Mouse (Mus musculus): ENCODE results near the gene Tnrc18. TPM values are rescaled to one million over a fixed set of nuclear protein-coding genes. Genes with fewer than 3 reads are reported as not detected.

The Tnrc18 gene
- polyA plus RNA-seq, 2 experiments from 2014 or later, result 4.1 to 4.3 TPM

DNA sequence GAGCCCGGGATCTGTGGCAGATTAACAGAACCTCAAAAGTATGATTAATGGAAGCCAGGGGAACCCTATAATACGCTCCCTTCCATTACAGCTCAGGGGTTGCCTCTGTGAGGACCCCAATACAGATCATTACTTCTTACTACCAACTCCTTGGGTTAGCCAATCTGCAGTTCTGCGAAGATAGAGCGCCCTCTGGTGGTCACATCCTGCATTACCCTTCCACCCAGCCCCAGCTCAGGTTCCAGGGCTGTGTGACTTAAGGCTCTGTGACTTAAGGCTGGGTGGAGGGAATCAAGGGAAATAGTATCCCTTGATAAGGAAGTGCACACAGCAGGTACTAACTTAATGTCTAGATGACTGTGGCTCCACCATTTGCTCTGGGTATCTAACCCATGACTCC lies 99.4 kb downstream of the Tnrc18 start:
- ATAC-seq, result peak; percentile 36

DNA sequence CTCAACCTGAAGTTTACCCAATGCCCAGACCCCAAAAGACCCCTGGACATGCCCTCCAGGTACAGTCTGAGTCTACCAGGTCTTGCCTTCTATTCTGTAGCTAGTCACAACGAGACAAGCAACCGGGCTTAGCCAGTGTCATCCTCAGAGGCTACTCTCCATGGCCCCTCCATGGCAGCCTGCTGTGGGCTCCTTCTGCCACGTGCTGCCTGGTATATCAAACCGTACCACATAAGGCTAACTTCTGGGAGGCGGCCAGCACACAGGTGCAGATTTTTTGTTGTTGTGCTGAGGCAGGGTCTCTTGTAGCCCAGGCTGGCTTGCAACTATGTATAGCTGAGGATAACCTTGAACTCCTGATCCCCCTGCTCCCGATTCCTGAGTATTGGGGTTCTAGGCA lies 101.4 kb downstream of the Tnrc18 start:
- ATAC-seq, result no peak

DNA sequence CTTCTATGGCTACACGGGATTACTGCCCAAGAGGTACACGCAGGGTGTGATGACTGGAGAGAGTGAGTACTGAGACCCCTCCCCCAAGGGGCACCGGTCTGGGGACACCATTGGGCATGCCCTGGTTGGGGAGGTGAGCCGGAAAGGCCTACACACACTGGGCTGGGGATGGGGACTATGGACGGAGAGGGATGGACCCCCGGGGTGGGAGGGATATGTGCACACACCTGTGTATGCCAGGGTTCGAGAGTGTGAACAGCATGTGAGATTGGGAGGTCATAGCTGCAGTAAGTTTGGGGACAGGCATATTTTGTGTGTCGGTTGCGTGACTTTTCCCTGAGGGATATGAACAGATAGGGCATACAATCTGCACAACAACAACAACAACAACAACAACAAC lies 102.4 kb downstream of the Tnrc18 start:
- ATAC-seq, result no peak

GRCm38 (mm10) chr5:142713966-142714365 lies 103.5 kb downstream of the Tnrc18 start:
- ATAC-seq, result no peak

DNA sequence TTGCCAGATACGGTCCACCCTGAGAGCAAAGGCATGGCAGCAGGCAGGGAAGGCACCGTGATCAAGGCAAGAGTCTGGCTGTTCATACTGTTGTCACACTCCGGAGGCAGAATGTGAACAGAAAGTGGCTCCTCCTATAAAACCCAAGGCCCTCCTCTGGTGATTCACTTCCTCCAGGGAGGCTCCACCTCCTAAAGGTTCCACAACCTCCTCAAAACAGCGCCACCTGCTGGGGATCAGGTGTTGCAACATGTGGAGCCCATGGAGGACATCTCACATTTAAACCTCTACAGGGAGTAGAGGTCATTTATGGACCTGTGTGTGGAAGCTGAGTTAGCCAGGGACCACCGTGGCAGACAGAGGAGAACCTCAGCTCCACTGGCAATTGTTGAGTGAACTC lies 105.1 kb downstream of the Tnrc18 start:
- ATAC-seq, result no peak

- no peak for ATAC-seq
Measured at GRCm38 (mm10) chr5:142709436-142709835, 108.0 kb downstream of the Tnrc18 start.

- ATAC-seq, result no peak
Measured at GRCm38 (mm10) chr5:142707709-142708108, 109.8 kb downstream of the Tnrc18 start.

DNA sequence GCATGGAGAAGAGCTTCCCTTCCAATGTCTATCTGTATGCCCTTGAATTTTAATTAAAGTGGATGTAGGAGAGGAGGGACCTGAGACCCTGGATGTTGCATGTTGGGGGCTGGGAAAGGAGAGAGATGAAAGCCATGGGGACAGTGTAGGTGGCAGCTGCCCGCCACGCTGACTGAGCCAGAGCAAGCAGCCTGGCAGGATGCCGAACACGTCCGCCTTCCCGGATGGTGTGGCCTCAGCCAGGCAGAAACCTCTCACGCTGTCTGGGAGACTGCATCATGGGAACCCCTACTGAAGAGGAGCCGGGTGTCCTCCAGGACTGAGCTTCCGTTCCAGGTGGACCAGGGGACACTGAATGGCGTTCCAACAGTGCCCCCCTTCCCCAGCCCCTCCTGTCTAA lies 113.9 kb downstream of the Tnrc18 start:
- ATAC-seq, result no peak

GRCm38 (mm10) chr5:142702511-142703138 lies 114.8 kb downstream of the Tnrc18 start:
- ATAC-seq, result no peak

DNA sequence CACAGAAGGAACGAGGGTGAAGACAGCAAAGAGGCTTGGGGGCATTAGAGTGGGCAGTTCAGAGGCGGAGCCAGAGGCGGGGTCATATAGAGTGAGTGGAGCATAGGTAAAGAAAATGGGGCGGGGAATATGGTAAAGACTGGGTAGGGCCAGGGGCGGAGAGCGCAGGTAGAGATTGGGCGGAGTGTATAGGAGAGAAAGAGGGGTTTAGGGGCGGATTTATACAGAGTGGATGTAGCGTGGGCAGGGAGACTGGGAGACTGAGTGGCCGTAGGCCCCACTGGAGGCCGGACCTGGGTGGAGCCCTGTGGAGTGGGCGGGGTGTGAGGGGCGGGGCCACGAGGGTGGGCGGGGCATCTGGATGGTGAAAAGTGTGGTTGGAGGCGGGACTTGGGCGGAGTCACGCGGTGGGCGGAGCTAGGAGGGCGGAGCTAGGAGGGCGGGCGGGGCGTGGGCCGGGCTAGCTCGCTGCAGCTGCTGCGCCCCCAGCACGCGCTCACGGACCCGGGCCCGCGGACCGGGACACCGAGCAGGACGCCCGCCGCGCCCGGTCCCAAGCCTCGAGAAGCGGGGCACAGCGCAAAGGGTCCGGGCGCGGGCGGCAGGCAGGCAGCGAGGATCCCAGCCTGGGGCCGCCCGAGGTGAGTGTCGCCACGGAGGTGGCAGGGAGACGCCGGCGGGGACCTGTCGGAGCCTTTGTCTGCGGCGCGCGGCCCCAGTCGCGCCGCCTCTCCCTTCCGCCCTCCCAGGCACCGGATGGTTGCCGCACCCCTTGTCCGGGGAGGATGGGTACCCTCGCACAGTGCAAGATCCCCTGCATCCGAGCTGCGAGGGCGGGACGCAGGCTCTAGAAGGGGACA lies 115.6 kb downstream of the Tnrc18 start:
- ATAC-seq, result no peak

DNA sequence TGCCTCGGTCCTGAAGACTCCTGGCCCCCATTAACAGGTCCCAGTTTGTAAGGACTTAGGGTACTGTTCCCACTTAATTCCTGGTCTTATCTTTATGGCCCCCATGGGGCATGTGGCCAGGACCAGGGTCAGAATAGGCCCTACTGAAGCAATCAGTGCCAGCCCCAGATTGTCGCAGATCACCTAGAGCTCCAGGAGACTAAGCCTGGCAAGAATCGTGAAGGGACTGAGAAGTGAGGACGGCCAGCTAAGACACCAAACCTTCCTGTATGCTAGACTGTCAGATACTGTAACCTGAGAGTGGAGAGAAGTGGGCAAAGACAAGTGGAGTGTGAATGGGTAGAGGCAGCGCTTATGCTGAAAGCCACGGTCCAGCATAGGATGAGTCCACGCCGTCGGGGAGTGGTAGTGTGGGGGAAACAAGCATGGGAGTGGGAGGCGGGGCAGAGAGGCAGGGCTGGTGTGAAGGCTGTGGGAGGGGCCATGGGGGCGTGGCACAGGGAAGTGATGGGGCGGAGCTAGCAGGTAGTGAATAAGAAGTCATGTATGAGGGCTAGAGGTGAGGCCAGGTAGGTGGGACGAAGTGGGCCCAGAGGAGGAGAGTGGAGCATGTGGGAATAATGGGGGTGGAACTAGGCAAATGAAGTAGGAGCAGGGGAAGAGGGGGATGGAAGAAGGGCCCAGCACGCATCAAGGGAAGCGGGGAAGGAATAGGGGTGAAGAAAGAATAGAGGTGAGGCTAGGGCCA lies 116.4 kb downstream of the Tnrc18 start:
- no peak for ATAC-seq

GRCm38 (mm10) chr5:142697742-142698141 lies 119.7 kb downstream of the Tnrc18 start:
- ATAC-seq, result no peak

- no peak for ATAC-seq
Measured at GRCm38 (mm10) chr5:142696865-142697264, 120.6 kb downstream of the Tnrc18 start.

- ATAC-seq, result no peak
Measured at GRCm38 (mm10) chr5:142696258-142696657, 121.2 kb downstream of the Tnrc18 start.

- no peak for ATAC-seq
Measured at GRCm38 (mm10) chr5:142694627-142695340, 122.7 kb downstream of the Tnrc18 start.

GRCm38 (mm10) chr5:142693738-142694430 lies 123.6 kb downstream of the Tnrc18 start:
- no peak for ATAC-seq

GRCm38 (mm10) chr5:142692971-142693737 lies 124.3 kb downstream of the Tnrc18 start:
- ATAC-seq, result no peak

DNA sequence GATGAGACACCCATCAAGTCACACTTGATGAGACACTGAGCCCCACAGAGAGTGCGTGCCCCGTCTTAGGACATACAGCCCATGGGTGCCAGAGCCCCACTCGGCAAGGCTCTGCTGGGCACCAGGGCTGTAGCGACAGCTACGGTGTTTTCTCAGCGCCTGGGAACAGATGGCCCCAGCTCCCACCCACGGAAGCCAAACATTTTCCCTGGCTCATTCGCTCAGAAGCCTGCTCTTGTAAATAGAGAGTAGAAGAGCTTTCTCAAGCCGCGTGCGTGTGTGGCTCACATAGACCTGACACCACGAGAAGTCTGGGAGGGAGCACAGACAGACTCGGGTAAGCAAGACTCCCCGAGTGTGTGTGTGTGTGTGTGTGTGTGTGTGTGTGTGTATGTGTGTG lies 125.2 kb downstream of the Tnrc18 start, which contains the start of gene Slc29a4:
TSS of gene Slc29a4 (plus strand) at position 265 of the 400 bp plus-strand sequence.
- ATAC-seq, result no peak

GRCm38 (mm10) chr5:142690343-142690742 lies 127.1 kb downstream of the Tnrc18 start:
- ATAC-seq, result no peak

GRCm38 (mm10) chr5:142688866-142689265 lies 128.6 kb downstream of the Tnrc18 start:
- ATAC-seq, result no peak

GRCm38 (mm10) chr5:142682529-142682928 lies 134.9 kb downstream of the Tnrc18 start:
- ATAC-seq, result no peak

Measured in activated CD4-positive, CD25-positive, alpha-beta regulatory T cell, adult 4 months (primary cell).